33 mouse cellular contexts compared by ENCODE assay signal in genomic region chr1:135186427-135186826, GRCm38 (mm10). TPM values are rescaled to one million over a fixed set of nuclear protein-coding genes. Genes with fewer than 3 reads are reported as not detected.
DNase-seq lines count a peak whose midpoint lies in the region; ATAC-seq and TF ChIP-seq lines count a peak whose summit lies in the region.
"Had no signal": no experiment of that assay in that cellular context is flagged by ENCODE, and none has a peak within 500 bp of the region (broad histone marks: within the 10 kb centered on the region; RNA-seq: fewer than 3 reads in every experiment).

No protein-coding gene starts in this region.

- H3K4me1 ChIP-seq in cerebellum, adult 2 months (ENCODE audit: control insufficient read depth, insufficient read depth, low read length) = peaks cover 13% of the 10 kb centered on the region
- no peaks in the 10 kb centered on the region for H3K4me1 ChIP-seq in forebrain, postnatal 0 days (ENCODE audit: insufficient read depth)
- peaks cover 5% of the 10 kb centered on the region; the same call in 1 of the 2 replicates for H3K4me1 ChIP-seq in forebrain, embryonic 14.5 days (ENCODE audit: control insufficient read depth, insufficient read depth, low read length)
- peaks cover 16% of the 10 kb centered on the region for H3K4me1 ChIP-seq in ES-Bruce4 (ENCODE audit: control insufficient read depth, insufficient read depth, low read length)
- H3K4me1 ChIP-seq: limb, embryonic 13.5 days had no signal

- H3K4me2 ChIP-seq in forebrain, postnatal 0 days (ENCODE audit: low read depth) = no peak overlapping the region
- H3K4me2 ChIP-seq in forebrain, embryonic 14.5 days (ENCODE audit: low read length) = no peak overlapping the region
- H3K4me2 ChIP-seq: forebrain, embryonic 13.5 days; heart, embryonic 11.5 days; hindbrain, embryonic 13.5 days; limb, embryonic 13.5 days; liver, embryonic 11.5 days; neural tube, embryonic 15.5 days; stomach, embryonic 15.5 days had no signal

- no peak for TF ChIP-seq CTCF in cerebellum, adult 2 months (IDR thresholded peaks at IDR 0.05; ENCODE audit: borderline replicate concordance, insufficient read depth, low read depth, low read length)
- TF ChIP-seq CTCF in forebrain, postnatal 0 days (IDR thresholded peaks at IDR 0.05; ENCODE audit: low read depth) = no peak
- no peak for TF ChIP-seq CTCF in ES-Bruce4 (IDR thresholded peaks at IDR 0.05; ENCODE audit: low read depth, low read length)
- TF ChIP-seq CTCF in layer of hippocampus, adult 2 months (conservative IDR thresholded peaks at IDR 0.05) = no peak

- no peaks in the 10 kb centered on the region for H3K9me3 ChIP-seq in forebrain, postnatal 0 days (ENCODE audit: low read length)
- no peaks in the 10 kb centered on the region for H3K9me3 ChIP-seq in forebrain, embryonic 14.5 days (replicated peaks; ENCODE audit: control insufficient read depth, low read length)
- no peaks in the 10 kb centered on the region for H3K9me3 ChIP-seq in ES-Bruce4 (replicated peaks; ENCODE audit: control insufficient read depth, insufficient read depth, low read length, poor library complexity, severe bottlenecking)
- H3K9me3 ChIP-seq: forebrain, embryonic 13.5 days; hindbrain, embryonic 13.5 days; limb, embryonic 13.5 days; neural tube, embryonic 15.5 days; stomach, embryonic 15.5 days had no signal

- no peaks in the 10 kb centered on the region for H3K27me3 ChIP-seq in cerebellum, adult 2 months (ENCODE audit: control insufficient read depth, insufficient read depth, low read length)
- no peaks in the 10 kb centered on the region for H3K27me3 ChIP-seq in forebrain, postnatal 0 days (ENCODE audit: insufficient read depth, low read length)
- no peaks in the 10 kb centered on the region for H3K27me3 ChIP-seq in forebrain, embryonic 14.5 days (replicated peaks; ENCODE audit: control insufficient read depth, insufficient read depth, low read length)
- H3K27me3 ChIP-seq in ES-Bruce4 (ENCODE audit: control insufficient read depth, insufficient read depth, low read length, poor library complexity, severe bottlenecking) = no peaks in the 10 kb centered on the region
- H3K27me3 ChIP-seq: forebrain, embryonic 13.5 days; hindbrain, embryonic 13.5 days; stomach, embryonic 15.5 days had no signal

- no peak for TF ChIP-seq EP300 in ES-Bruce4 (IDR thresholded peaks at IDR 0.05; ENCODE audit: insufficient read depth, low read depth, low read length)

- intact Hi-C loops in left cerebral cortex, postnatal 4 days (cut with DNase I) = no loop called here

- peak; percentile 29 for ATAC-seq in forebrain, postnatal 0 days
- no peak for ATAC-seq in forebrain, embryonic 14.5 days
- ATAC-seq: forebrain, embryonic 13.5 days; inflammation-experienced regulatory T-cells, adult 6 months had no signal

- no peak overlapping the region for H3K4me3 ChIP-seq in cerebellum, adult 2 months (replicated peaks; ENCODE audit: insufficient read depth, low read depth, low read length)
- no peak overlapping the region for H3K4me3 ChIP-seq in forebrain, postnatal 0 days (ENCODE audit: low read depth, low read length)
- H3K4me3 ChIP-seq in forebrain, embryonic 14.5 days (ENCODE audit: low read depth, low read length) = no peak overlapping the region
- no peak overlapping the region for H3K4me3 ChIP-seq in ES-Bruce4 (ENCODE audit: low read depth, low read length)
- no peak overlapping the region for H3K4me3 ChIP-seq in layer of hippocampus, adult 2 months
- H3K4me3 ChIP-seq: forebrain, embryonic 13.5 days; hindbrain, embryonic 13.5 days; limb, embryonic 13.5 days; neural tube, embryonic 15.5 days; stomach, embryonic 15.5 days had no signal

- peak; percentile 29 to 50 for DNase-seq in cerebellum, adult 2 months
- no peak for DNase-seq in cerebellum, adult 9-10 months
- DNase-seq in forebrain, postnatal 0 days = peak; percentile 16
- DNase-seq in forebrain, embryonic 14.5 days (ENCODE audit: low spot score) = no peak
- DNase-seq in left cerebral cortex, postnatal 4 days = peak; percentile 37
- DNase-seq in left cerebral cortex, adult 8-10 months (ENCODE audit: low spot score in 2 of 2) = no peak
- no peak for DNase-seq in layer of hippocampus, adult 2 months (ENCODE audit: low spot score in 2 of 2)
- DNase-seq: adrenal gland, adult 2 months; adrenal gland, postnatal 36 days; gastrocnemius, postnatal 25 days; heart, adult 18-20 months; heart, postnatal 4 days; kidney, adult 11 months; kidney, postnatal 14 days; lung, postnatal 36 days; midbrain, embryonic 14.5 days; right cerebral cortex, postnatal 25 days; thymus, adult 18-20 months; thymus, postnatal 25 days had no signal

- H3K9ac ChIP-seq in forebrain, postnatal 0 days = no peak overlapping the region
- no peak overlapping the region for H3K9ac ChIP-seq in forebrain, embryonic 14.5 days (ENCODE audit: low read length)
- H3K9ac ChIP-seq in ES-Bruce4 (ENCODE audit: low read depth, poor library complexity, severe bottlenecking) = no peak overlapping the region
- H3K9ac ChIP-seq: forebrain, embryonic 13.5 days; hindbrain, embryonic 13.5 days; limb, embryonic 13.5 days; neural tube, embryonic 15.5 days; stomach, embryonic 15.5 days had no signal

- no peak overlapping the region for H3K27ac ChIP-seq in cerebellum, adult 2 months (ENCODE audit: insufficient read depth, low read length)
- H3K27ac ChIP-seq in forebrain, postnatal 0 days (ENCODE audit: low read depth, low read length) = no peak overlapping the region
- no peak overlapping the region for H3K27ac ChIP-seq in forebrain, embryonic 14.5 days (ENCODE audit: low read depth, low read length)
- peak overlapping the region; percentile 31 for H3K27ac ChIP-seq in ES-Bruce4 (ENCODE audit: insufficient read depth, low read length)
- no peak overlapping the region for H3K27ac ChIP-seq in layer of hippocampus, adult 2 months
- H3K27ac ChIP-seq: forebrain, embryonic 13.5 days; hindbrain, embryonic 13.5 days; limb, embryonic 13.5 days; neural tube, embryonic 15.5 days; stomach, embryonic 15.5 days had no signal

- 25% methylated on average over 8 of the region's 8 CpGs for WGBS in cerebellum, adult 2 months
- 23% methylated on average over 8 of the region's 8 CpGs for WGBS in forebrain, postnatal 0 days
- 26% methylated on average over 8 of the region's 8 CpGs for whole genome bisulfite sequencing in forebrain, embryonic 14.5 days

- no peaks in the 10 kb centered on the region for H3K36me3 ChIP-seq in forebrain, postnatal 0 days (ENCODE audit: insufficient read depth)
- no peaks in the 10 kb centered on the region for H3K36me3 ChIP-seq in forebrain, embryonic 14.5 days (ENCODE audit: control insufficient read depth, insufficient read depth, low read length)
- H3K36me3 ChIP-seq in ES-Bruce4 (ENCODE audit: control insufficient read depth, insufficient read depth, low read length, poor library complexity, severe bottlenecking) = no peaks in the 10 kb centered on the region
- H3K36me3 ChIP-seq: hindbrain, embryonic 13.5 days; limb, embryonic 13.5 days; neural tube, embryonic 15.5 days; stomach, embryonic 15.5 days had no signal

- TF ChIP-seq POLR2A in cerebellum, adult 2 months (IDR thresholded peaks at IDR 0.05; ENCODE audit: borderline replicate concordance, insufficient read depth, low read length) = no peak
- no peak for TF ChIP-seq POLR2A in ES-Bruce4 (IDR thresholded peaks at IDR 0.05; ENCODE audit: insufficient read depth, low read length)

RNA-seq across cellular contexts. Expression of gene Gpr37l1, which starts 18.9 kb away (rescaled TPM):
- 555 and 600 TPM in 2 replicates for polyA plus RNA-seq in cerebellum, adult 2 months (2012; rRNA removed)
- total RNA-seq in forebrain, postnatal 0 days (2014; rRNA removed) = 5.9 and 11.2 TPM in 2 replicates
- polyA plus RNA-seq in forebrain, postnatal 0 days (2015; fragmentation: Nextera tagmentation; extraction: Ambion mirVana) = 5.3 and 7.6 TPM in 2 replicates
- polyA plus RNA-seq in forebrain, embryonic 14.5 days (2014; fragmentation: Nextera tagmentation; extraction: Ambion mirVana) = 0.24 and 0.33 TPM in 2 replicates
- 10 to 100 TPM; 15.8 to 18.8 TPM for total RNA-seq in left cerebral cortex, postnatal 4 days (2021)
- 100 to 1,000 TPM; 177 to 205 (median 196) TPM for total RNA-seq in left cerebral cortex, adult 8-10 months (2022)
- not detected in 2 replicates for polyA plus RNA-seq in ES-Bruce4 (2011; ENCODE audit: insufficient read depth, insufficient read length, low read depth, missing spikeins)
- total RNA-seq in layer of hippocampus, adult 2 months (2021) = 100 to 1,000 TPM; 193 to 194 TPM
- total RNA-seq: megakaryocyte-erythroid progenitor cell, adult 5-6 weeks had no signal
- polyA plus RNA-seq: forebrain, embryonic 13.5 days; heart, embryonic 11.5 days; heart, embryonic 16.5 days; inflammation-experienced regulatory T-cells, adult 6 months; kidney, embryonic 14.5 days; liver, embryonic 11.5 days; liver, embryonic 16.5 days; lung, embryonic 16.5 days had no signal

RNA-seq across cellular contexts. Expression of gene Arl8a, which starts 39.8 kb away (rescaled TPM):
- 285 and 297 TPM in 2 replicates for polyA plus RNA-seq in cerebellum, adult 2 months (2012; rRNA removed)
- total RNA-seq in forebrain, postnatal 0 days (2014; rRNA removed) = 315 and 344 TPM in 2 replicates
- polyA plus RNA-seq in forebrain, postnatal 0 days (2015; fragmentation: Nextera tagmentation; extraction: Ambion mirVana) = 428 and 457 TPM in 2 replicates
- 213 and 251 TPM in 2 replicates for polyA plus RNA-seq in forebrain, embryonic 14.5 days (2014; fragmentation: Nextera tagmentation; extraction: Ambion mirVana)
- total RNA-seq in left cerebral cortex, postnatal 4 days (2021) = 100 to 1,000 TPM; 508 to 512 TPM
- total RNA-seq in left cerebral cortex, adult 8-10 months (2022) = 100 to 1,000 TPM; 255 to 276 (median 267) TPM
- 94.4 and 106 TPM in 2 replicates for polyA plus RNA-seq in ES-Bruce4 (2011; ENCODE audit: insufficient read depth, insufficient read length, low read depth, missing spikeins)
- 100 to 1,000 TPM; 247 to 258 TPM for total RNA-seq in layer of hippocampus, adult 2 months (2021)

RNA-seq across cellular contexts. Expression of gene Ptpn7, which starts 53.9 kb away (rescaled TPM):
- 0.25 and 0.29 TPM in 2 replicates for polyA plus RNA-seq in cerebellum, adult 2 months (2012; rRNA removed)
- 0.10 and 0.31 TPM in 2 replicates for total RNA-seq in forebrain, postnatal 0 days (2014; rRNA removed)
- polyA plus RNA-seq in forebrain, postnatal 0 days (2015; fragmentation: Nextera tagmentation; extraction: Ambion mirVana) = 0.12 and 0.15 TPM in 2 replicates
- polyA plus RNA-seq in forebrain, embryonic 14.5 days (2014; fragmentation: Nextera tagmentation; extraction: Ambion mirVana) = 0.32 and 0.57 TPM in 2 replicates
- total RNA-seq in left cerebral cortex, postnatal 4 days (2021) = under 1 TPM; 0.10 to 0.24 TPM
- total RNA-seq in left cerebral cortex, adult 8-10 months (2022) = 1 to 10 TPM; 1.3 to 1.5 (median 1.3) TPM
- polyA plus RNA-seq in ES-Bruce4 (2011; ENCODE audit: insufficient read depth, insufficient read length, low read depth, missing spikeins) = 1.5 and 1.8 TPM in 2 replicates
- not detected for total RNA-seq in layer of hippocampus, adult 2 months (2021)

Comparison
In these comparisons a context has a peak if more than half of its experiments do, and no peak if none do; other contexts are left out.
1. DNase-seq: peak in cerebellum, adult 2 months (2 of 2), forebrain, postnatal 0 days (single experiment) and left cerebral cortex, postnatal 4 days (single experiment); none in cerebellum, adult 9-10 months (single experiment), forebrain, embryonic 14.5 days (single experiment), left cerebral cortex, adult 8-10 months (0 of 2) and layer of hippocampus, adult 2 months (0 of 2).
2. RNA of gene Gpr37l1, which starts 18.9 kb away (total RNA-seq): 177 to 205 TPM in left cerebral cortex, adult 8-10 months and 193 to 194 TPM in layer of hippocampus, adult 2 months; 15.8 to 18.8 TPM in left cerebral cortex, postnatal 4 days and 5.9 to 11.2 TPM in forebrain, postnatal 0 days; every median in the first group is over 4 times any median in the second.